Mouse (Mus musculus) myocyte (in vitro differentiated cells): Measurements from ENCODE around the gene Tnfaip8l2.

Experiments
- CEBPB ChIP-seq: IDR thresholded peaks from 2 replicates; pipeline ENCODE4 v1.6.1; 2011; ENCODE audit warnings: mild to moderate bottlenecking, moderate library complexity; ENCODE audit not compliant: poor library complexity, insufficient read depth, severe bottlenecking
- E2F4 ChIP-seq: IDR thresholded peaks from one replicate; pipeline ENCODE4 v1.6.1; 2011; ENCODE audit warnings: mild to moderate bottlenecking, control low read depth, moderate library complexity; ENCODE audit not compliant: insufficient read depth
- MAX ChIP-seq: IDR thresholded peaks from one replicate; pipeline ENCODE4 v1.6.1; 2011; ENCODE audit warnings: low read depth, mild to moderate bottlenecking, control low read depth
- MYOG ChIP-seq, 3 experiments: IDR thresholded peaks; one replicate each; pipeline ENCODE4 v1.6.1; 2011; ENCODE audit warnings: control low read depth in 2 of 3, low read depth in 2 of 3, mild to moderate bottlenecking in 2 of 3; ENCODE audit not compliant: insufficient read length in 2 of 3, control insufficient read depth in 1 of 3, insufficient read depth in 1 of 3
- POLR2A ChIP-seq: IDR thresholded peaks from one replicate; pipeline ENCODE4 v1.6.1; 2011; ENCODE audit warnings: low read depth, mild to moderate bottlenecking, control low read depth, moderate library complexity; ENCODE audit not compliant: insufficient read length
- POLR2AphosphoS2 ChIP-seq: IDR thresholded peaks from one replicate; pipeline ENCODE4 v1.6.1; 2011; ENCODE audit warnings: low read depth, control low read depth; ENCODE audit not compliant: insufficient read length
- SRF ChIP-seq: IDR thresholded peaks from one replicate; pipeline ENCODE4 v1.6.1; 2011; ENCODE audit warnings: low read depth; ENCODE audit not compliant: control insufficient read depth, insufficient read length
- TCF12 ChIP-seq: IDR thresholded peaks from one replicate; pipeline ENCODE4 v1.6.1; 2011; ENCODE audit warnings: mild to moderate bottlenecking, control low read depth; ENCODE audit not compliant: poor library complexity, insufficient read depth, severe bottlenecking
- TCF3 ChIP-seq: IDR thresholded peaks from one replicate; pipeline ENCODE4 v1.6.1; 2011; ENCODE audit warnings: low read depth, control low read depth; ENCODE audit not compliant: insufficient read length
- USF1 ChIP-seq: IDR thresholded peaks from one replicate; pipeline ENCODE4 v1.6.1; 2011; ENCODE audit warnings: low read depth, mild to moderate bottlenecking, control low read depth, moderate library complexity

DNA sequence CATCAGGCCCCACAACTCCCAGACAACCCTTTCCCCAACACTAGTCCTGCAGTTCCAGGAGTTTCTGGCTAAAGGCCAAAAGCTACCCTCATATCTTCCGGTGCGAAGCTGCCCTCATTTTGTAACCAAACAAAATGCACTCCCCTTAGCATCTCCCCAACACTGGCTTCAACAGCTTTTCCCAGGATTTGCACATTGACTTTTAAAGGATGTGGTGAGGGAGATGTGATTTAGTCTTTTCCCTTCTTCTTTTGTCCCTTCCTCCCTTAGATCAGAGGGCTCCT, 20.1 kb upstream of the Tnfaip8l2 start:
- no peak for TF ChIP-seq POLR2A
- no peak for TF ChIP-seq TCF12
- TF ChIP-seq E2F4, result no peak
- TF ChIP-seq TCF3, result no peak
- TF ChIP-seq POLR2AphosphoS2, result no peak
- no peak for TF ChIP-seq CEBPB
- no peak for TF ChIP-seq MAX
- no peak for TF ChIP-seq USF1
- TF ChIP-seq MYOG (IDR thresholded peaks at IDR 0.05; ENCODE audit: control insufficient read depth in 1 of 3, insufficient read depth in 1 of 3, insufficient read length in 2 of 3, low read depth in 2 of 3), result no peak
- no peak for TF ChIP-seq SRF
